Mouse (Mus musculus): ENCODE measurements around the gene Xrcc5. TPM values are rescaled to one million over a fixed set of nuclear protein-coding genes. Genes with fewer than 3 reads are reported as not detected.

The Xrcc5 gene
- total and polyA plus RNA-seq, 3 experiments = 53.4 to 83.5 (median 60.3) TPM

- H3K4me1 ChIP-seq (ENCODE audit: control insufficient read depth in 1 of 2, insufficient read depth in 2 of 2) = peaks cover 2 to 15% of the 10 kb centered on the region in 2 experiments; a peak in 2 of 4 replicates
- H3K4me3 ChIP-seq (replicated peaks in 1 of 3; ENCODE audit: low read depth in 2 of 3, low read length in 2 of 3, poor library complexity in 1 of 3) = peak within 1 kb of the TSS; percentile 62 to 79 (median 64)
- peaks cover 19% of the 10 kb centered on the region for H3K27me3 ChIP-seq (replicated peaks)
- H3K27ac ChIP-seq (ENCODE audit: insufficient read depth, low read depth) = no peak within 1 kb of the TSS
- peaks cover 0 to 2% of the 10 kb centered on the region in 2 experiments for H3K36me3 ChIP-seq (replicated peaks in 1 of 2; ENCODE audit: control insufficient read depth in 1 of 2, insufficient read depth in 1 of 2, low read length in 1 of 2)
- H3K9ac ChIP-seq (ENCODE audit: insufficient read depth, low read depth) = peak within 1 kb of the TSS; percentile 57
- dilution Hi-C loops (cut with MboI; ENCODE audit: extremely low pct_ligation_motif_present, extremely low pct_unique_long_range_greater_than_20kb, low sequenced_read_pairs) (no loop called here), in situ Hi-C loops (cut with MboI; ENCODE audit: low pct_ligation_motif_present, low pct_unique_long_range_greater_than_20kb, low sequenced_read_pairs) (no loop called here)
- H3K9me3 ChIP-seq (replicated peaks; ENCODE audit: low read length) = no peaks in the 10 kb centered on the region
- no peaks in the 10 kb centered on the region; the same call in 1 of the 2 replicates for H3K79me2 ChIP-seq (replicated peaks; ENCODE audit: control insufficient read depth, extremely low read depth, insufficient read depth, poor library complexity, severe bottlenecking)
- peak within 1 kb of the TSS; percentile 55 for H3K4me2 ChIP-seq (ENCODE audit: insufficient read depth, low read depth, poor library complexity, severe bottlenecking)
- TF ChIP-seq RAD21 (IDR thresholded peaks at IDR 0.05; ENCODE audit: low read depth, low read length) (no peak), TCF12 (IDR thresholded peaks at IDR 0.05; ENCODE audit: low read depth, low read length) (peak; percentile 43; the same call in 1 of the 2 replicates), TBP (conservative IDR thresholded peaks at IDR 0.05; ENCODE audit: low read depth, low read length) (peak; percentile 92), MXI1 (IDR thresholded peaks at IDR 0.05; ENCODE audit: low read depth, low read length) (peak; percentile 98), RCOR1 (conservative IDR thresholded peaks at IDR 0.05; ENCODE audit: low read depth, low read length) (no peak), USF1 (IDR thresholded peaks at IDR 0.05; ENCODE audit: low read depth, low read length) (peak; percentile 83), ZNF384 (IDR thresholded peaks at IDR 0.05; ENCODE audit: low read depth, low read length) (no peak), NRF1 (IDR thresholded peaks at IDR 0.05; ENCODE audit: low read depth, low read length) (peak; percentile 36; the same call in 1 of the 2 replicates), NELFE (IDR thresholded peaks at IDR 0.05; ENCODE audit: low read depth, low read length) (peak; percentile 78), ZC3H11A (IDR thresholded peaks at IDR 0.05; ENCODE audit: low read depth, low read length) (no peak), UBTF (IDR thresholded peaks at IDR 0.05; ENCODE audit: low read depth, low read length) (no peak), ZMIZ1 (IDR thresholded peaks at IDR 0.05; ENCODE audit: low read depth, low read length) (peak; percentile 72; the same call in 1 of the 2 replicates), E2F4 (IDR thresholded peaks at IDR 0.05; ENCODE audit: insufficient replicate concordance, low read depth, low read length) (no peak), SIN3A (IDR thresholded peaks at IDR 0.05; ENCODE audit: low read length) (0 out of 2 replicates have a peak, but pooled peaks have one; percentile 47), POLR2AphosphoS2 (IDR thresholded peaks at IDR 0.05; ENCODE audit: low read depth, low read length) (no peak), USF2 (conservative IDR thresholded peaks at IDR 0.05; ENCODE audit: low read depth, low read length) (peak; percentile 76), MEF2A (IDR thresholded peaks at IDR 0.05; ENCODE audit: borderline replicate concordance, low read depth, low read length) (peak; percentile 35; the same call in 1 of the 2 replicates), MAX (IDR thresholded peaks at IDR 0.05; ENCODE audit: low read length) (peak; percentile 99), MYC (IDR thresholded peaks at IDR 0.05; ENCODE audit: low read depth, low read length) (peak; percentile 95), POLR2A (IDR thresholded peaks at IDR 0.05; ENCODE audit: low read depth, low read length) (peak; percentile 92), IRF4 (IDR thresholded peaks at IDR 0.05; ENCODE audit: low read depth, low read length) (0 out of 2 replicates have a peak, but pooled peaks have one; percentile 9)
- peak; percentile 90 for DNase-seq (ENCODE audit: extremely low read depth)
Observed at GRCm38 (mm10) chr1:72283992-72284485, 23.2 kb upstream of the Xrcc5 start, which contains the start of the genes Pecr and Tmem169. TSS of gene Pecr (minus strand) at chr1:72284314. TSS of gene Tmem169 (plus strand) at chr1:72284369.
